Mouse (Mus musculus) neural tube, embryonic 14.5 days (tissue): ENCODE data around the gene Numbl. TPM values are rescaled to one million over a fixed set of nuclear protein-coding genes. Genes with fewer than 3 reads are reported as not detected.

Source experiments
- ATAC-seq: fragments of 200-750 bp; cut with Nextera tagmentation; 2 replicates; pipeline ENCODE4 v1.8.0; 2017; ENCODE audit warnings: low read depth, mild to moderate bottlenecking, moderate TSS enrichment, moderate library complexity
- H3K27ac ChIP-seq: fragments of 300-500 bp; sonication (generic); 2 replicates; pipeline ENCODE4 v1.5.1; 2014; ENCODE audit warnings: low read depth, mild to moderate bottlenecking, control low read depth, low read length, moderate library complexity, mixed read lengths
- H3K27me3 ChIP-seq: fragments of 300-500 bp; sonication (generic); 2 replicates; pipeline ENCODE4 v1.6.1; 2014; ENCODE audit warnings: low read length; ENCODE audit not compliant: control insufficient read depth, insufficient read depth
- H3K36me3 ChIP-seq: fragments of 300-500 bp; sonication (generic); 2 replicates; pipeline ENCODE4 v1.6.1; 2014; ENCODE audit warnings: low read length, mixed read lengths; ENCODE audit not compliant: control insufficient read depth, insufficient read depth
- H3K4me1 ChIP-seq: fragments of 300-500 bp; sonication (generic); 2 replicates; pipeline ENCODE4 v1.6.1; 2014; ENCODE audit warnings: low read length; ENCODE audit not compliant: control insufficient read depth, insufficient read depth
- H3K4me2 ChIP-seq: fragments of 300-500 bp; sonication (generic); 2 replicates; pipeline ENCODE4 v1.6.1; 2014; ENCODE audit warnings: mild to moderate bottlenecking, low read depth, low read length, control low read depth
- H3K4me3 ChIP-seq: fragments of 300-500 bp; sonication (generic); 2 replicates; pipeline ENCODE4 v1.5.1; 2014; ENCODE audit warnings: low read depth, low read length, control low read depth, mixed read lengths
- H3K9ac ChIP-seq: fragments of 300-500 bp; sonication (generic); replicated peaks from 2 replicates; pipeline ENCODE4 v1.6.1; 2014; ENCODE audit warnings: low read depth, mild to moderate bottlenecking, control low read depth, low read length, mixed read lengths
- H3K9me3 ChIP-seq: fragments of 300-500 bp; sonication (generic); 2 replicates; pipeline ENCODE4 v1.6.1; 2016; ENCODE audit warnings: low read length; ENCODE audit not compliant: control insufficient read depth
- WGBS: fragments of 180-500 bp; shearing (Covaris S2); extraction: QIAGEN DNeasy Blood & Tissue Kit; methylation state at CpG from one replicate; pipeline ENCODE4 v1.1.7; 2014; 5-methylcytosine and 5-hydroxymethylcytosine counted together
- polyA plus RNA-seq: library from polyadenylated mRNA; unstranded; fragments of >200 nt; fragmentation: Nextera tagmentation; extraction: Ambion mirVana; gene quantifications from 2 replicates; pipeline ENCODE4 v1.2.1, GENCODE M21; 2014

The Numbl gene
- polyA plus RNA-seq, 1 experiment from 2014 or later: 27.9 TPM

DNA sequence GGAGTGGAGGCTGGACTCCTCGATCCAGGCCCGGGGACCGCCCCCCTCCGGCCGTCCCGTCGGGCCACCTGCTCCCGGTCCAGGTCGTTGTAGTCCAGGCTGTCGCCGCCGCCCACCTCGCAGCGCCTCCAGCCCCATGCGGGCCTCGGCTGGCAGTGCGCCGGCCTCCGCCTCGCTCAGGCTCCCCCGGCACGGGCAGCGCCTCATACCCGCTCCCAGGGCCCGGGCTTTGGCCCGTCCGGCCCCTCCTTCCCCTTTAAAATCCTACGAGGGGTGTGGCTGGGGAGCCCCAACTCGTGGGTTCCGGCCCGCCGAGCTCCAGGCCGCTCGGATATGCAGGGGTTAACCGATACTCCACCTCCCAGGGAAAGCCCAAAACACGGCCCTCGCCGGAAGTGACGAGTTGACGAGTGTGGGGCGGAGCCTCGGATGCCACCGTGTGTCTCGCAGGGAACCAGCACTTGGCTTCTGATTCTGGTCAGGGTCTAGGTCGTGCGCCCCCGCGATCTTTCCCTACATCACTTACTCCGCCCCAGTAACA is 29.9 kb upstream of the Numbl start, which contains the start of gene Itpkc:
TSS of gene Itpkc (minus strand) at position 381 of the 541 bp plus-strand sequence.
- ATAC-seq: peak; percentile 84
- peaks cover 47% of the 10 kb centered on the region for H3K4me1 ChIP-seq
- WGBS: under 1% methylated on average over 48 of the region's 49 CpGs

DNA sequence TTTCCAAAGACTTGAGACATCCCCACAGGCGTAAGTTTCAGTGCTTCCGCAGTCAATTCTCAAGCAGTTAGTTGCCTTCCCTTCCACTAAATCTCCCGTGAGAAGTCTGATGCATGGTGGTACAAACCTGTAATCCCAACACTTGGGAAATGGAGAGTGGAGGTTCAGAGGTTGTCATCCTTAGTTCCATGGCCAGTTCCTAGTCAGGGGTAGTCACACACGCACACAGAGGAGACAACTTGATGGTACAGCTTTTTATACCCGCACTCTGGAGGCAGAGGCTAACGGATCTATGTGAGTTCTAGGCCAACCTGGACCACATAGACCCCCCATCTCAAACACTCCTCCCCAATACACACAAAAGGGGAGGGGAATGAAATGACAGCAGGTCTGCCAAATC is 29.4 kb upstream of the Numbl start:
- WGBS: 21% methylated on average over 6 of the region's 6 CpGs
- H3K4me1 ChIP-seq: peaks cover 48% of the 10 kb centered on the region
- peak overlapping the region; percentile 89 for H3K4me3 ChIP-seq
- H3K4me2 ChIP-seq: peak overlapping the region; percentile 87
- peak overlapping the region; percentile 83 for H3K27ac ChIP-seq
- no peak for ATAC-seq
- peak overlapping the region; percentile 86 for H3K9ac ChIP-seq
- H3K36me3 ChIP-seq: no peaks in the 10 kb centered on the region
- no peaks in the 10 kb centered on the region for H3K9me3 ChIP-seq
- H3K27me3 ChIP-seq: no peaks in the 10 kb centered on the region

More for the DNA sequence above, 29.9 kb upstream of the Numbl start, which contains the start of gene Itpkc:
- Histone ChIP-seq H3K9me3 (no peaks in the 10 kb centered on the region), H3K4me2 (peak within 1 kb of the TSS; percentile 87), H3K27ac (peak within 1 kb of the TSS; percentile 83), H3K27me3 (no peaks in the 10 kb centered on the region), H3K36me3 (no peaks in the 10 kb centered on the region), H3K4me3 (peak within 1 kb of the TSS; percentile 89), H3K9ac (peak within 1 kb of the TSS; percentile 86)

DNA sequence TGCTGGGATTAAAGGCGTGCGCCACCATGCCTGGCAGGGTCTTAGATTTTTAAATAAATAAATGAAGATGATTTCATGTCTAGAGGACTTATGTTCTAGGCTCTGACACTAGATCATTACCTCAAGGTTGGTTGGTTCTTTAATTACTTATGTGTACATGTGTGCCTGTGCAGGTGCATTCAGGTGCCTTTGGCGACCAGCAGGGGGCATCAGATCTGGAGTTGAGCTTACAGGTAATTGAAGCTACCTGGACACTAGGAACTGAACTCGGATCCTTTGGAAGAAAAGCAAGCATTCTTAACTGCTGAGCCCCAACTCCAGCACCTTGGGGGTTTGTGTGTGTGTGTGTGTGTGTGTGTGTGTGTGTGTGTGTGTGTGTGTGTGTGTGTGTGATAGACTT is 27.5 kb upstream of the Numbl start:
- Histone ChIP-seq H3K4me3 (no peak overlapping the region), H3K36me3 (no peaks in the 10 kb centered on the region), H3K9me3 (no peaks in the 10 kb centered on the region), H3K27ac (no peak overlapping the region), H3K4me1 (peaks cover 31% of the 10 kb centered on the region), H3K9ac (no peak overlapping the region), H3K4me2 (no peak overlapping the region), H3K27me3 (no peaks in the 10 kb centered on the region)
- ATAC-seq: no peak
- 79% methylated on average over 4 of the region's 4 CpGs for WGBS

DNA sequence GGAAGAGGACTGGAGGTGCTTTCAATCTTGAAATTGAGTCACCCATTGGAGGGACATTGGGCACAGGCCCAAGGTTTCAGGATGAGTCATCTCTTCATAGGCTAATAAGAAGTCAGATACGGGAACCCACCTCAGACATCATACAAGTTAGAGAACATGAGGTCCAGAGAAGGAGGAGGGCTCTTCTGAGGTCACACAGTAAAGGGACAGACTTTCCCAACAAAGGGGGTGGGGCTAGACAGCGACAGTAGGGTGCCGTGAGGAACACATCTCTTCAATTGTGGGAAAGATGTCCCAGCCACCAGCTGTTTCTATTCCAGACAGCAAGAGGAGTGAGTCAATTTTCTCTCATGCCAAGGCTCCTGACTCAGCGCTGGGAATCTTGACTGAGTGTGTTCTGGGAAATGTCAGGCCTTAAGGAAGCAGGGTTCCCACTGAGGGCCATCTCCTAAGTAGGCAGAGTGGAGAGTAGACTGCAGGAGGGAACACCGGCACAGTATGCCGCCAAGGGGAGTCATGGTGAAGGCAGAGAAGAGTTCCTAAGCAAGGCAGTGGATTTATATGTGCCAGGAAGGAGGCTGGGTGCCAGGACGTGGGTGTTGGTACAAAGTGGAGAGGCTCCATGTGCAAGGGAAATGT is 26.4 kb upstream of the Numbl start:
- 77% methylated on average over 7 of the region's 7 CpGs for WGBS
- peak overlapping the region; percentile 28; the same call in 1 of the 2 replicates for H3K27ac ChIP-seq
- ATAC-seq: no peak

DNA sequence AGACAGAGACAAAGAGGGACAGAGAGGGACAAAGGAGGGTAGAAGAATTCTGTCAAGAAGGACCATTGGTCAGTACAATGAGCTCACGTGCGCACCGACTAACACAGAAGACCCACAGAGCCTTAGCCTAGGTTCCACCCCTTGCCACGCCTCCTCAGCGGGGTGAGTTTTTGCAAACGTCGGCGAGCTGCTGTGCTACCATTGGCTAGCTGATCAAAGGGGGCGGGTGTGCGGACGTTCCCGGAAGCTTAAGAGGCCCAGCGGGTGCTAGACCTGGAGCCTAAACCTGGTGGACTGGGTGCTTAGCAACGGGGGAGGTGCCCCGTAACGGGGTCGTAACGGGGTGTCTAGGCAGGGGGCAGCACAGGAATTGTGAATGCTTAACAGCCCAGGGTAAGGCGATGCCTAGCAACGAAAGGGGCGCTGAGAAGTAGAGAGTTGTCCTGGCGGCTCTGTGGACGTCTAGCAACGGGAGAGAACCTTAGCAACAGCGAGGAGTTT is 25.4 kb upstream of the Numbl start, which contains the start of gene Coq8b:
TSS of gene Coq8b (plus strand) at position 243 of the 501 bp plus-strand sequence.
- peak within 1 kb of the TSS; percentile 53 for H3K4me3 ChIP-seq
- H3K4me1 ChIP-seq: peaks cover 14% of the 10 kb centered on the region; the same call in 1 of the 2 replicates
- H3K27me3 ChIP-seq: no peaks in the 10 kb centered on the region
- peak; percentile 91 for ATAC-seq
- H3K27ac ChIP-seq: peak within 1 kb of the TSS; percentile 77
- H3K9ac ChIP-seq: peak within 1 kb of the TSS; percentile 56
- H3K4me2 ChIP-seq: peak within 1 kb of the TSS; percentile 62
- H3K36me3 ChIP-seq: no peaks in the 10 kb centered on the region
- no peaks in the 10 kb centered on the region for H3K9me3 ChIP-seq
- WGBS: under 1% methylated on average over 25 of the region's 25 CpGs

More for the DNA sequence above, 26.4 kb upstream of the Numbl start:
- H3K27me3 ChIP-seq: no peaks in the 10 kb centered on the region
- no peak overlapping the region for H3K9ac ChIP-seq
- H3K4me2 ChIP-seq: no peak overlapping the region
- no peaks in the 10 kb centered on the region for H3K9me3 ChIP-seq
- no peaks in the 10 kb centered on the region for H3K36me3 ChIP-seq
- peaks cover 21% of the 10 kb centered on the region for H3K4me1 ChIP-seq
- no peak overlapping the region for H3K4me3 ChIP-seq

DNA sequence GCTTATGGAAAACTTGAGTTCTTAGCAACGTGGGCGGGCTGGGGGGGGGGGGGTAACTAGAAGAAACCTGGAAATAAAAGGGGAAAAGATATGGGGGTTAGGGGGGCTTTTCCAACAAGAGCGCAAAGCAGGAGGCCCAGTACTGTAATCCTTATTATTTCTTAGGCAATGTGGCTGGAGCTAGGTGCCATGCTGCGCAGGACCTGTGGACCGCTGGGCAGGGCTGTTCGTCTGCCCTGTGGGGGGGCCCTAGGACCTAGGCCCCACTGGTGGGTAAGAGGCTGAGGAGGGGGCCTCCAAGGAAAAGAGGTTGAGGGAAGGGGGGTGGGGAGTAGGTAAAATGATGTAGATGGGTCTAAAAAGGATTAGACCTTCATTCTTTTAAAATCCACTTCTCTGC is 24.9 kb upstream of the Numbl start:
- Histone ChIP-seq H3K27ac (peak overlapping the region; percentile 77), H3K9me3 (no peaks in the 10 kb centered on the region), H3K9ac (peak overlapping the region; percentile 56), H3K4me2 (peak overlapping the region; percentile 62), H3K36me3 (no peaks in the 10 kb centered on the region), H3K27me3 (no peaks in the 10 kb centered on the region), H3K4me3 (peak overlapping the region; percentile 53), H3K4me1 (peaks cover 14% of the 10 kb centered on the region; the same call in 1 of the 2 replicates)
- WGBS: 4% methylated on average over 6 of the region's 6 CpGs
- peak; percentile 32; the same call in 1 of the 2 replicates for ATAC-seq

DNA sequence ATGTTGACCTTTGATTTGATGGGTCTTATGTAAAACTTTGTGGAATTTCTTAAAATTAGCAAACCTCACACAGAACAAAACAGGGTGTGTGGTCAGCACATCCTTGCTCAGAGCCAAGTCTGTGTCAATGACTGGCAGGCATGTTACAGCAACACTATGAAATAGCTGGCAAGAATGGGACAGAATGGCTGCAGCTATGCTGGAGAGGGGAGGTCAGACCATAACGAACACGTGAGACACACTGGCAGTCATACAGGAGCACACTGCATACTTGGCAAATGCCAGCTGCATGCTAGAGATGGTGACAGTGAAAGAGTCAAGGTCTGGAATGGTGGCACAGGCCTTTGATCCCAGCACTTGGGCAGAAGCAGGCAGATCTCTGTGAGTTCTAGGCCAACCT is 22.5 kb upstream of the Numbl start:
- Histone ChIP-seq H3K27me3 (no peaks in the 10 kb centered on the region), H3K9ac (no peak overlapping the region), H3K27ac (no peak overlapping the region), H3K9me3 (no peaks in the 10 kb centered on the region), H3K4me2 (no peak overlapping the region), H3K36me3 (peaks cover 4% of the 10 kb centered on the region; the same call in 1 of the 2 replicates), H3K4me1 (peaks cover 9% of the 10 kb centered on the region; the same call in 1 of the 2 replicates), H3K4me3 (no peak overlapping the region)
- 92% methylated on average over 2 of the region's 2 CpGs for whole genome bisulfite sequencing
- no peak for ATAC-seq

DNA sequence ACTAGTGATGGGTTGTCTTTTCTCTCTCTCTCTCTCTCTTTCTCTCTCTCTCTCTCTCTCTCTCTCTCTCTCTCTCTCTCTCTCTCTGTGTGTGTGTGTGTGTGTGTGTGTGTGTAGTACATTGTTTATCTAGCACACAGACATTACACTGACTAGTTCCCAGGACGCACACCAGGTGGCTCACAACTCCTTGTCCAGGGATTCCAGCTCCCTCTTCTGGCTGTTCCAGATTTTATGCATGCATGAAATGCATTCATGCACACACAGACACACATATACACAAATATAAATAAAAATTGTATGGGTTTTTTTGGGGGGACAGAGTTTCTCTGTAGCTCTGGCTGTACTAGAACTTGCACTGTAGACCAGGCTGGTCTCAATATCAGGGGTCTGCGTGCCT is 20.7 kb upstream of the Numbl start:
- no peak overlapping the region for H3K9ac ChIP-seq
- no peak overlapping the region for H3K4me2 ChIP-seq
- WGBS: 87% methylated on average over 2 of the region's 2 CpGs
- no peak for ATAC-seq
- no peaks in the 10 kb centered on the region for H3K27me3 ChIP-seq
- H3K9me3 ChIP-seq: no peaks in the 10 kb centered on the region
- peaks cover 9% of the 10 kb centered on the region; the same call in 1 of the 2 replicates for H3K4me1 ChIP-seq
- H3K4me3 ChIP-seq: no peak overlapping the region
- peaks cover 16% of the 10 kb centered on the region for H3K36me3 ChIP-seq
- H3K27ac ChIP-seq: no peak overlapping the region

DNA sequence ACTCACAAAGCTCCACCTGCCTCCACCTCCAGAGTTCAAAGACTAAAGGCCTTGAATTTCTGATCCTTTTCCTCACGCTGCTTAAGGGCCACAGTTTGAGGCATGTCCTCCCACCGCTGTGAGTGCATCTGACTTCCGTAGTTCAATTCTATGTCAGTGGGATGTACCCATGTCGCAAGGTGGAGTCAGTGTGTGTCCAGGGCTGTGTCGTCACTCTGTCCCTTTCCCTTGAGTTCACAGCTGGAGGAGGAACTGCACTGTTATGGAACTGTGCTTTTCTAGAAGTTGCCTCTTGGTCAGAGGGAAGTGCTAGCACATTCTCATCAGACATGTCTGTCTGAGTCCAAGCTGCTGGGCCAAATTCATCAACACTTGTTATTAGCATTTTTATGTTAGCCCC is 19.7 kb upstream of the Numbl start:
- WGBS: 90% methylated on average over 5 of the region's 5 CpGs
- peaks cover 5% of the 10 kb centered on the region; the same call in 1 of the 2 replicates for H3K4me1 ChIP-seq
- H3K9ac ChIP-seq: no peak overlapping the region
- no peak overlapping the region for H3K27ac ChIP-seq
- peaks cover 26% of the 10 kb centered on the region for H3K36me3 ChIP-seq
- H3K4me2 ChIP-seq: no peak overlapping the region
- H3K27me3 ChIP-seq: no peaks in the 10 kb centered on the region
- ATAC-seq: no peak
- no peaks in the 10 kb centered on the region for H3K9me3 ChIP-seq
- H3K4me3 ChIP-seq: no peak overlapping the region
